Mouse (Mus musculus): ENCODE results near the gene Yrdc. TPM values are rescaled to one million over a fixed set of nuclear protein-coding genes. Genes with fewer than 3 reads are reported as not detected.

The Yrdc gene
- polyA plus RNA-seq, 1 experiment from 2014 or later = 46.8 TPM

DNA sequence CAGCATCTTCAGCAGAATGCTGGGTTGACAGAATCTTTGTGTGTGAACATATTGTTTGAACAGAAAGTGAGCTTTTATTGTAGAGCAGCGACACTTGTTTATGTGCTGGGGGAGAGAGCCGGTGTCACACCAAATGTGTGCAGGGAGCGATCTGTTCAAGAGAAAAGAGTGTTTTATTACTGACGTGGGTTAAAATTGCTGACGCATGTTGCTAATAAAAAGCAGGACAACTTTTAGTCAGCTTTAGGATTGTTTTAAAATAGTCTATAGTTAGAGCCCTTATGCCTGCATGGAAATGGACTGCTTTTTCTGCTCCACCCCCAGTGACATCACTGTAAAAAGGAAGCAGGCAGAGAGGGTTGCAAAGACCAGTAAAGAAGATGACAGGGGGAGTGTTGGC is 40.4 kb downstream of the Yrdc start:
- Histone ChIP-seq H3K36me3 (ENCODE audit: control insufficient read depth, insufficient read depth, low read length) (no peaks in the 10 kb centered on the region), H3K27me3 (ENCODE audit: control insufficient read depth, insufficient read depth, low read length) (peaks cover 49% of the 10 kb centered on the region), H3K9me3 (ENCODE audit: control insufficient read depth, low read length) (no peaks in the 10 kb centered on the region), H3K4me2 (ENCODE audit: low read depth, severe bottlenecking) (no peak overlapping the region), H3K9ac (ENCODE audit: low read length) (no peak overlapping the region), H3K4me1 (ENCODE audit: control insufficient read depth, insufficient read depth, low read length) (peaks cover 6% of the 10 kb centered on the region; the same call in 1 of the 2 replicates), H3K4me3 (ENCODE audit: low read depth, low read length) (no peak overlapping the region), H3K27ac (replicated peaks; ENCODE audit: low read depth, low read length) (no peak overlapping the region)
- no peak for ATAC-seq (ENCODE audit: insufficient number of reproducible peaks, low FRiP score, low TSS enrichment, low read depth)
- WGBS = 55% methylated on average over 5 of the region's 5 CpGs
- DNase-seq (ENCODE audit: low spot score) = no peak

GRCm38 (mm10) chr4:124893769-124894168 is 43.3 kb downstream of the Yrdc start:
- no peak for ATAC-seq (ENCODE audit: insufficient number of reproducible peaks, low FRiP score, low TSS enrichment, low read depth)

GRCm38 (mm10) chr4:124894508-124895428 is 44.3 kb downstream of the Yrdc start:
- peak; percentile 36 for DNase-seq (ENCODE audit: low spot score)
- ATAC-seq (ENCODE audit: insufficient number of reproducible peaks, low FRiP score, low TSS enrichment, low read depth) = no peak
- no peaks in the 10 kb centered on the region for H3K9me3 ChIP-seq (ENCODE audit: control insufficient read depth, low read length)
- H3K27me3 ChIP-seq (ENCODE audit: control insufficient read depth, insufficient read depth, low read length) = peaks cover 50% of the 10 kb centered on the region
- H3K36me3 ChIP-seq (ENCODE audit: control insufficient read depth, insufficient read depth, low read length) = no peaks in the 10 kb centered on the region
- peaks cover 8% of the 10 kb centered on the region; the same call in 1 of the 2 replicates for H3K4me1 ChIP-seq (ENCODE audit: control insufficient read depth, insufficient read depth, low read length)
- 1% methylated on average over 83 of the region's 83 CpGs for WGBS
- H3K9ac ChIP-seq (ENCODE audit: low read length) = no peak overlapping the region
- H3K4me3 ChIP-seq (ENCODE audit: low read depth, low read length) = peak overlapping the region; percentile 26; the same call in 1 of the 2 replicates
- no peak overlapping the region for H3K27ac ChIP-seq (replicated peaks; ENCODE audit: low read depth, low read length)
- peak overlapping the region; percentile 65 for H3K4me2 ChIP-seq (ENCODE audit: low read depth, severe bottlenecking)

More at GRCm38 (mm10) chr4:124893769-124894168, 43.3 kb downstream of the Yrdc start:
- H3K4me2 ChIP-seq (ENCODE audit: low read depth, severe bottlenecking) = no peak overlapping the region
- H3K4me3 ChIP-seq (ENCODE audit: low read depth, low read length) = no peak overlapping the region
- H3K27me3 ChIP-seq (ENCODE audit: control insufficient read depth, insufficient read depth, low read length) = peaks cover 47% of the 10 kb centered on the region
- no peak overlapping the region for H3K27ac ChIP-seq (replicated peaks; ENCODE audit: low read depth, low read length)
- H3K9me3 ChIP-seq (ENCODE audit: control insufficient read depth, low read length) = no peaks in the 10 kb centered on the region
- H3K36me3 ChIP-seq (ENCODE audit: control insufficient read depth, insufficient read depth, low read length) = no peaks in the 10 kb centered on the region
- WGBS = 42% methylated on average over 6 of the region's 6 CpGs
- H3K9ac ChIP-seq (ENCODE audit: low read length) = no peak overlapping the region
- peaks cover 6% of the 10 kb centered on the region; the same call in 1 of the 2 replicates for H3K4me1 ChIP-seq (ENCODE audit: control insufficient read depth, insufficient read depth, low read length)
- no peak for DNase-seq (ENCODE audit: low spot score)

DNA sequence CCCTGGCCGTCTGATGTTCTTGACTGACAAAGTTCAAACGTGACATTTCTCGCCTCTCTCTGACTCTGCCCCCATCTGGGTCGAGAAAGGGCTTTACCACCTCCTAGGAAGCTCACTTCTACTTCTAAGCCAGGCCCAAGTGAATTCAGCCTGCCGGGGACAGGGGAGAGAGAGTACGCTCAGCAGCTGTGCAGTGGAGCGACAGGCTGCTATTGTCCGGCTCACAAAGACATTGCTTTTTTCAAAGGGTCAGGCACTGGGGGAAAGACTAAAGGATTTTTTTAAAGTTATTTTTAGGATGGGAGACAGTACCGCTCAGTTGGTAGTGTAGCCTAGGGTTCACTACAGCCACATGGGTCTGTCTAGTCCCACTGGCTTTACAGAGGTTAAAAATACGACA is 47.9 kb downstream of the Yrdc start:
- H3K27me3 ChIP-seq (ENCODE audit: control insufficient read depth, insufficient read depth, low read length) = peaks cover 34% of the 10 kb centered on the region
- WGBS = 69% methylated on average over 10 of the region's 10 CpGs
- H3K4me1 ChIP-seq (ENCODE audit: control insufficient read depth, insufficient read depth, low read length) = peaks cover 8% of the 10 kb centered on the region; the same call in 1 of the 2 replicates
- no peak overlapping the region for H3K9ac ChIP-seq (ENCODE audit: low read length)
- H3K4me3 ChIP-seq (ENCODE audit: low read depth, low read length) = no peak overlapping the region
- DNase-seq (ENCODE audit: low spot score) = no peak
- H3K27ac ChIP-seq (replicated peaks; ENCODE audit: low read depth, low read length) = no peak overlapping the region
- H3K36me3 ChIP-seq (ENCODE audit: control insufficient read depth, insufficient read depth, low read length) = no peaks in the 10 kb centered on the region
- no peak overlapping the region for H3K4me2 ChIP-seq (ENCODE audit: low read depth, severe bottlenecking)
- ATAC-seq (ENCODE audit: insufficient number of reproducible peaks, low FRiP score, low TSS enrichment, low read depth) = no peak
- no peaks in the 10 kb centered on the region for H3K9me3 ChIP-seq (ENCODE audit: control insufficient read depth, low read length)

DNA sequence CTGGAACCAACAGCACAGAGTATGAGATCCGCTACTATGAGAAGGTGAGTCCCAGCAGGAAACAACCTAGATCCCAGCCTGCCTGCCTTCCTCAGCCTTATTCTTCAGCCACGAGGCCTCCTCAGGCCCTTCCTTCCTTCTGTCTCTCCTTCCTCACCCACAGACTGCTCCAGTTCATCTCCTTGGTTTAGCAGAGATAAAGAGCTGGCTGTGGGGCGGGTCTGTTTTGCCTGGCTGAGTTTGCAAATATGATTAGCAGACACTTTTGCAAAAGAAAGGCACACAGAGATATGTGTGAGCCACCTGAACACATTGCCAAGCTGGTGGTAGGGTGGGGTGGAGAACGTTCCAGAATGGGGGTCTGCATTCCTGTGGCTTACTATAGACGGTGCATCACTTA is 49.4 kb downstream of the Yrdc start:
- Histone ChIP-seq H3K36me3 (ENCODE audit: control insufficient read depth, insufficient read depth, low read length) (no peaks in the 10 kb centered on the region), H3K9me3 (ENCODE audit: control insufficient read depth, low read length) (no peaks in the 10 kb centered on the region), H3K27me3 (ENCODE audit: control insufficient read depth, insufficient read depth, low read length) (peaks cover 19% of the 10 kb centered on the region), H3K4me3 (ENCODE audit: low read depth, low read length) (no peak overlapping the region), H3K27ac (replicated peaks; ENCODE audit: low read depth, low read length) (no peak overlapping the region), H3K4me2 (ENCODE audit: low read depth, severe bottlenecking) (no peak overlapping the region), H3K9ac (ENCODE audit: low read length) (no peak overlapping the region), H3K4me1 (ENCODE audit: control insufficient read depth, insufficient read depth, low read length) (peaks cover 3% of the 10 kb centered on the region; the same call in 1 of the 2 replicates)
- no peak for DNase-seq (ENCODE audit: low spot score)
- 59% methylated on average over 5 of the region's 5 CpGs for WGBS
- ATAC-seq (ENCODE audit: insufficient number of reproducible peaks, low FRiP score, low TSS enrichment, low read depth) = no peak

Other genes starting within 250 kb of the Yrdc start
- gene 3100002H09Rik, start 239.9 kb upstream of the Yrdc start, polyA plus RNA-seq (2014; fragmentation: Nextera tagmentation; extraction: Ambion mirVana) = not detected in 2 replicates
- gene Pou3f1, start 193.9 kb upstream of the Yrdc start, polyA plus RNA-seq (2014; fragmentation: Nextera tagmentation; extraction: Ambion mirVana) = 0.27 and 0.60 TPM in 2 replicates
- 78.9 TPM in 2 replicates for gene Utp11, start 157.1 kb upstream of the Yrdc start, polyA plus RNA-seq (2014; fragmentation: Nextera tagmentation; extraction: Ambion mirVana)
- gene Fhl3, start 150.0 kb upstream of the Yrdc start, polyA plus RNA-seq (2014; fragmentation: Nextera tagmentation; extraction: Ambion mirVana) = 11.5 and 11.6 TPM in 2 replicates
- 250 and 252 TPM in 2 replicates for gene Sf3a3, start 135.9 kb upstream of the Yrdc start, polyA plus RNA-seq (2014; fragmentation: Nextera tagmentation; extraction: Ambion mirVana)
- 22.3 and 26.1 TPM in 2 replicates for gene Inpp5b, start 108.8 kb upstream of the Yrdc start, polyA plus RNA-seq (2014; fragmentation: Nextera tagmentation; extraction: Ambion mirVana)
- gene Mtf1, start 48.6 kb upstream of the Yrdc start, polyA plus RNA-seq (2014; fragmentation: Nextera tagmentation; extraction: Ambion mirVana) = 14.1 TPM in 2 replicates
- 46.6 and 47.5 TPM in 2 replicates for gene 1110065P20Rik, start 517 bp downstream of the Yrdc start, polyA plus RNA-seq (2014; fragmentation: Nextera tagmentation; extraction: Ambion mirVana)
- gene Maneal, start 11.5 kb downstream of the Yrdc start, polyA plus RNA-seq (2014; fragmentation: Nextera tagmentation; extraction: Ambion mirVana) = 0.43 and 0.81 TPM in 2 replicates
- 0.10 and 0.17 TPM in 2 replicates for gene Epha10, start 30.2 kb downstream of the Yrdc start, polyA plus RNA-seq (2014; fragmentation: Nextera tagmentation; extraction: Ambion mirVana)
- 4.9 and 5.1 TPM in 2 replicates for gene 9930104L06Rik, start 86.4 kb downstream of the Yrdc start, polyA plus RNA-seq (2014; fragmentation: Nextera tagmentation; extraction: Ambion mirVana)
- 210 and 223 TPM in 2 replicates for gene Cdca8, start 88.6 kb downstream of the Yrdc start, polyA plus RNA-seq (2014; fragmentation: Nextera tagmentation; extraction: Ambion mirVana)
- gene Rspo1, start 135.8 kb downstream of the Yrdc start, polyA plus RNA-seq (2014; fragmentation: Nextera tagmentation; extraction: Ambion mirVana) = 3.1 and 5.1 TPM in 2 replicates
- gene Gnl2, start 165.9 kb downstream of the Yrdc start, polyA plus RNA-seq (2014; fragmentation: Nextera tagmentation; extraction: Ambion mirVana) = 85.8 and 91.5 TPM in 2 replicates
- gene Dnali1, start 215.0 kb downstream of the Yrdc start, polyA plus RNA-seq (2014; fragmentation: Nextera tagmentation; extraction: Ambion mirVana) = 0.09 TPM in 2 replicates
- 40.4 and 41.6 TPM in 2 replicates for gene Snip1, start 216.0 kb downstream of the Yrdc start, polyA plus RNA-seq (2014; fragmentation: Nextera tagmentation; extraction: Ambion mirVana)
- gene Meaf6, start 234.5 kb downstream of the Yrdc start, polyA plus RNA-seq (2014; fragmentation: Nextera tagmentation; extraction: Ambion mirVana) = 90.1 and 97.4 TPM in 2 replicates

Data from limb, embryonic 11.5 days (tissue).